Mouse (Mus musculus): ENCODE measurements around the gene Cmtm5.

- TF ChIP-seq GATA1 (IDR thresholded peaks at IDR 0.05; ENCODE audit: low read length): no peak
- TF ChIP-seq TAL1 (IDR thresholded peaks at IDR 0.05; ENCODE audit: low read length): no peak
Measured at GRCm38 (mm10) chr14:54938431-54939219, 2.6 kb downstream of the Cmtm5 start.

All from erythroblast, embryonic 14.5 days (primary cell).